Mouse (Mus musculus) liver, embryonic 14.5 days (tissue): ENCODE measurements around the gene Qsox1.

Source experiments
- CTCF ChIP-seq: IDR thresholded peaks from 2 replicates; pipeline ENCODE4 v1.5.1; 2016; ENCODE audit warnings: antibody characterized with exemption, low read depth, control low read depth
- EP300 ChIP-seq: IDR thresholded peaks from 2 replicates; pipeline ENCODE4 v1.6.1; 2016; ENCODE audit warnings: antibody characterized with exemption, low read depth

DNA sequence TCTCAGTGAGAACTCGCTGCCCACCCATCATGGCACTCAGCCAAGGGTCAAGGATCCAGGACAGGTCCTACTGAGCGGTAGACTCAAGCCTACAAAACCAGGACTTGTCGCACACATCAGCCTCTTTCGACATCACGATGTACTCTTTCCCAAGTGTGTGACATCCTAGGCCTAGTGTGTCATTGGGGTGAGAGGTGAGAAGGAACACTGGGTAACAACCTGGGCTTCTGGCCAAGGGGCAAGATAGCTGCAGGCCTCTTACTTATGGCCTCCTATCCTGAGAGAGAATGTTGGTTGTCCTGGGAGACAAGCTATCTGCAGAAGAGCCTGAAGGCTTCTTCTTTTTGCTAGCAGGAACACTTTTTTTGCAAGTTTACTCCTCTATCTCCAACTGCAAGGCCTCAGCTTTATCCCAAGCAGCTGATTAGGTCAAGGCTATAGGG, 16.9 kb downstream of the Qsox1 start:
- TF ChIP-seq CTCF, result no peak
- no peak for TF ChIP-seq EP300
